Mouse (Mus musculus) ES-E14 (cell line): ENCODE measurements at regions not wholly inside any gene's neighbourhood (a gene's known extent, or its start where the extent isn't known, plus 50 kb on each side); places are given as distances from the start of the nearest gene placed in this dataset.
"Not testable (repeated sequence)": the region's sequence is repeated elsewhere in the genome, so short reads cannot be mapped to it uniquely, and the experiment has no call there.

ENCODE experiments used
- DNase-seq: peaks from one replicate; pipeline ENCODE4 v3.0.0-alpha.2; 2013; ENCODE audit warnings: low read depth, low spot score
- H3K27ac ChIP-seq: 2 replicates; pipeline ENCODE4 v1.5.1; 2012; ENCODE audit warnings: low read depth, mild to moderate bottlenecking, low read length, moderate library complexity, mixed read lengths; ENCODE audit not compliant: poor library complexity, insufficient read depth, severe bottlenecking
- H3K36me3 ChIP-seq: 2 replicates; pipeline ENCODE4 v1.6.1; 2012; ENCODE audit warnings: mild to moderate bottlenecking, low read length, moderate library complexity, mixed read lengths; ENCODE audit not compliant: control insufficient read depth, poor library complexity, insufficient read depth, severe bottlenecking
- H3K4me1 ChIP-seq, 2 experiments: fragments of 150-350 bp in 1 of 2; sonication (generic) in 1 of 2; 2 replicates each; pipeline ENCODE4 v1.6.1; 2012; ENCODE audit warnings: low read length in 2 of 2, mild to moderate bottlenecking in 1 of 2, mixed read lengths in 1 of 2; ENCODE audit not compliant: control insufficient read depth in 2 of 2, insufficient read depth in 2 of 2, poor library complexity in 1 of 2
- H3K4me3 ChIP-seq, 2 experiments: fragments of 150-350 bp in 1 of 2; sonication (generic) in 1 of 2; 2 replicates each; pipeline ENCODE4 v1.5.1; 2012; ENCODE audit warnings: low read length in 2 of 2, low read depth in 1 of 2, mild to moderate bottlenecking in 1 of 2, mixed read lengths in 1 of 2; ENCODE audit not compliant: insufficient read depth in 1 of 2, poor library complexity in 1 of 2, severe bottlenecking in 1 of 2
- H3K9ac ChIP-seq: 2 replicates; pipeline ENCODE4 v1.6.1; 2012; ENCODE audit warnings: low read depth, mild to moderate bottlenecking, low read length, mixed read lengths; ENCODE audit not compliant: poor library complexity, insufficient read depth, severe bottlenecking
- H3K9me3 ChIP-seq: fragments of 150-350 bp; sonication (generic); 2 replicates; pipeline ENCODE4 v1.6.1; 2012; ENCODE audit warnings: low read depth, mild to moderate bottlenecking, low read length; ENCODE audit not compliant: control insufficient read depth, insufficient read depth
- CHD2 ChIP-seq: IDR thresholded peaks from 2 replicates; pipeline ENCODE4 v1.6.1; 2014; ENCODE audit warnings: mild to moderate bottlenecking, low read depth, low read length, inconsistent platforms
- HCFC1 ChIP-seq: IDR thresholded peaks from 2 replicates; pipeline ENCODE4 v1.6.1; 2012; ENCODE audit warnings: low read length, inconsistent platforms, borderline replicate concordance; ENCODE audit not compliant: insufficient read depth
- MAFK ChIP-seq: IDR thresholded peaks from 2 replicates; pipeline ENCODE4 v1.6.1; 2014; ENCODE audit warnings: mild to moderate bottlenecking, low read depth, low read length, inconsistent platforms; ENCODE audit not compliant: insufficient read depth
- ZC3H11A ChIP-seq: IDR thresholded peaks from 2 replicates; pipeline ENCODE4 v1.6.1; 2012; ENCODE audit warnings: low read depth, mild to moderate bottlenecking, inconsistent platforms, low read length, borderline replicate concordance
- ZNF384 ChIP-seq: IDR thresholded peaks from 2 replicates; pipeline ENCODE4 v1.6.1; 2012; ENCODE audit warnings: low read depth, low read length, inconsistent platforms
- in situ Hi-C, 2 experiments: fragments of 600-800 bp; cut with MboI; formaldehyde crosslinking; loops; one replicate each; pipeline ENCODE4 v1.15.1; 2025; ENCODE audit warnings: low sequenced_read_pairs in 2 of 2, inconsistent platforms in 1 of 2; ENCODE audit not compliant: unreplicated experiment in 2 of 2

DNA sequence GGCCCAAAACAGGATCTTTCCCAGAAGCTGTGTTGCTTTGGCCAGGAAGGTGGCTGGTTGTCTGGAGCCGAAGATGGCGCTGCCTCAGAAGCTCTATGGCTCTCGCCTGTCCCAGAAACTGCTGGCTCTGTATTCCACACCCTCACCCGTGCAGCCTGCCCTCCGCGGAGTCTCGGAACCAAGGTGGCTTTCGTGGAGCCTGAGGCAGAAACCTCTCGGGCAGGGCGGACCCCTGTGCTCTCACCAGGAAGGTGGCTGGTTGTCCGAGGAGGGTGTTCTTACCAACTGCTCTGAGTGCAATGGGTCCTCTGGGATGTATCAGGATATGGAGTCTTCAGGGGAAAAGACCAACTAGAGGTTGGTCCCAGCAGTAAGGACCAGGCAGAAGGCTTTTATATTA lies 1761.8 kb upstream of the Flrt2 start:
- H3K9ac ChIP-seq, H3K9me3 ChIP-seq, H3K4me1 ChIP-seq, DNase-seq, H3K27ac ChIP-seq, in situ Hi-C loops, H3K36me3 ChIP-seq, H3K4me3 ChIP-seq: not testable (repeated sequence)

DNA sequence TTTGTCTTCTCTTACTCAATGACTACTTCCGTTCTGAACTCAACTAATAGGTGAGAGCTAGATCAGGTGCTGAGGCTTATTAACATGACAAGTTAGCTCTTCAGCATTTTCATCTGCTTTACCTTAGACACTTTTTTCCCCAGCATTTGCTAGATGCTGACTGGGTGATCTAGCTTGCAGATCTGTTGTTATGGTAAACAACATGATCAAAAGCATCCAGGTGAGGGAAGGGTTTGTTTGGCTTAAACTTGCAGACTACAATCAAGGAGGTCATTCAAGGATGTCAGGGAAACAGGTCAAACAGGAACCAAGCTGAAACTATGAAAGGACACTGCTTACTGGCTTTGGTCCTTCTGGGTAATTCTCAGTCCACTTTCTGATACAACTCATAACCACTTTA lies 1731.2 kb upstream of the Flrt2 start:
- no peak overlapping the region for H3K27ac ChIP-seq
- peak; percentile 27 for DNase-seq
- TF ChIP-seq MAFK, result no peak
- no peak for TF ChIP-seq HCFC1
- TF ChIP-seq CHD2, result no peak
- no peak for TF ChIP-seq ZC3H11A
- no peak for TF ChIP-seq ZNF384
- H3K9ac ChIP-seq, result no peak overlapping the region
- H3K4me1 ChIP-seq, result no peaks in the 10 kb centered on the region
- H3K36me3 ChIP-seq, result no peaks in the 10 kb centered on the region
- in situ Hi-C loops, result no loop called here
- H3K4me3 ChIP-seq, result no peak overlapping the region
- no peaks in the 10 kb centered on the region for H3K9me3 ChIP-seq

DNA sequence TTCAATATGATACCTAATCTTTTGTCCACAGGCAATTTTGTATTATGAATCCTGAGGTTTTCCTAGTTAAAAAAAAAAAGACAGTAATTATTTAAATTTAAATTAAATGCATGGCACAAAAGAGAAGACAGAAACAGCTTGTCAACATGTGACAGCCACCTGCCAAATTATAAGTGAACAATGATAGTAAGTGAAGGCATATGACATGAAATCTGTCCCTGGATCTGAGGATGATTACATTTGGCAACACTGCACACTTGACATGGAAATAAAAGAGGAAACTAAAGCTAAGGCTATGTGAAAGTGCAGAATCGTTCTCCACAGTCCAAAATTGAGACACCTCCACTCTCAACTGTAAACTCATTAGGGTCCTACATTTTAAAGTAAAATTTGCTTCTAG lies 1710.7 kb upstream of the Flrt2 start:
- H3K9ac ChIP-seq, result no peak overlapping the region
- no peaks in the 10 kb centered on the region for H3K9me3 ChIP-seq
- H3K4me3 ChIP-seq, result no peak overlapping the region
- no peak overlapping the region for H3K27ac ChIP-seq
- H3K36me3 ChIP-seq, result no peaks in the 10 kb centered on the region
- no peak for DNase-seq
- TF ChIP-seq ZNF384, result no peak
- in situ Hi-C loops, result no loop called here
- H3K4me1 ChIP-seq, result no peaks in the 10 kb centered on the region

DNA sequence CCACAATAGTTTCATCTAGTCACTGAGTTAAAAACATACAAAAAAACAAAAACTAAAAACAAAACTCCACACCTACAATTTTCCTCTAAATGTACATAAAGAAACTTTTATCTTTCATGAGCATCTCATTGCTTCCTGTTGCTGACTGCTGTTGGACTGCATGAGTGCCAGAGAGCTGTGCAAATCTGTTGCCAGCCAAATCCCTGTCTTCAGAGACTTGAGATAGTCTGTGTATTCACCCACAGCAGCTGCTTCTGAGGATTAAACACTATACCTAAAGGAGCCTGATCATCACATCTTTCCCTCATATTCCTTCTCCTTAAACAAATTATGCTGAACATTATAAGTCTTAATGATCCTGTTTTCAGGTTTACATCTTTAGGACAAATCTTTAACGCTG lies 1700.5 kb upstream of the Flrt2 start:
- no peak overlapping the region for H3K4me3 ChIP-seq
- H3K27ac ChIP-seq, result no peak overlapping the region
- H3K4me1 ChIP-seq, result no peaks in the 10 kb centered on the region
- no peaks in the 10 kb centered on the region for H3K9me3 ChIP-seq
- no peak overlapping the region for H3K9ac ChIP-seq
- no peak for DNase-seq
- in situ Hi-C loops, result no loop called here
- TF ChIP-seq ZNF384 (no peak), ZC3H11A (no peak), CHD2 (no peak), MAFK (no peak), HCFC1 (no peak)
- H3K36me3 ChIP-seq, result no peaks in the 10 kb centered on the region

DNA sequence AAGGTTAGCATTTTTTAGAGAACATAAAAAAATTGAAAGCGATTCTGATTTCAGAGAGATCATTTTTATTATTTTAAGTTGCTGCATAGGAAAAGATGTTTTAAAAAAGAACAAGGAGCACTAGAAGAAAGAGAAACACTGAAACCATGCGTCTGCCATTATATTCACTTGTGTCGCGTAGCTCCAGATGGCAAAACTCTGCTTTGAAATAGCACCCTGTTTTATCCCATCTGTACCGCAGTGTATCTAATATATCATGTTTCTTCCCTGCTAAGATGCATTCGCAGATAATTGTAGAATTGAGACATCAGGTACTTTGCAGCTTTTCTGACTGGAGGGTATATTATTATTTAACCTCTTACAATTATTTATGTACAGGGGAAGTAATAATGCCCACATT lies 1698.2 kb upstream of the Flrt2 start:
- no peak overlapping the region for H3K9ac ChIP-seq
- no peak for TF ChIP-seq MAFK
- no peak for TF ChIP-seq CHD2
- no peak for TF ChIP-seq ZNF384
- TF ChIP-seq HCFC1, result no peak
- TF ChIP-seq ZC3H11A, result no peak
- no peak overlapping the region for H3K4me3 ChIP-seq
- H3K4me1 ChIP-seq, result no peaks in the 10 kb centered on the region
- H3K9me3 ChIP-seq, result no peaks in the 10 kb centered on the region
- no peaks in the 10 kb centered on the region for H3K36me3 ChIP-seq
- in situ Hi-C loops, result no loop called here
- no peak overlapping the region for H3K27ac ChIP-seq
- no peak for DNase-seq
